22 mouse cellular contexts compared by ENCODE assay signal in genomic region chr5:142489955-142490707, GRCm38 (mm10). TPM values are rescaled to one million over a fixed set of nuclear protein-coding genes. Genes with fewer than 3 reads are reported as not detected.
"Had no signal": no experiment of that assay in that cellular context is flagged by ENCODE, and none has a peak within 500 bp of the region (broad histone marks: within the 10 kb centered on the region; RNA-seq: fewer than 3 reads in every experiment).

No protein-coding gene starts in this region.

- DNase-seq: lung, adult 2 months; lung, postnatal 14 days; lung, postnatal 36 days; midbrain, embryonic 14.5 days; right cerebral cortex, postnatal 14 days; thymus, adult 2 months; thymus, postnatal 25 days; thymus, postnatal 4 days had no signal

- H3K27ac ChIP-seq: lung, embryonic 15.5 days; macrophage; neural tube, embryonic 13.5 days; neural tube, embryonic 15.5 days; stomach, embryonic 15.5 days; stomach, postnatal 0 days had no signal

- H3K4me1 ChIP-seq: lung, embryonic 15.5 days; neural tube, embryonic 15.5 days; stomach, embryonic 15.5 days had no signal

- H3K36me3 ChIP-seq: lung, embryonic 15.5 days; stomach, embryonic 15.5 days had no signal

- H3K4me2 ChIP-seq: lung, embryonic 15.5 days; midbrain, embryonic 11.5 days; neural tube, embryonic 13.5 days; neural tube, embryonic 15.5 days; stomach, embryonic 15.5 days had no signal

- ATAC-seq: lung, postnatal 0 days; midbrain, embryonic 16.5 days had no signal

- H3K27me3 ChIP-seq: lung, embryonic 15.5 days; neural tube, embryonic 13.5 days; neural tube, embryonic 15.5 days; stomach, embryonic 15.5 days had no signal

- H3K4me3 ChIP-seq: lung, embryonic 15.5 days; megakaryocyte, embryonic 14.5 days; myocyte; neural tube, embryonic 13.5 days; neural tube, embryonic 15.5 days; stomach, embryonic 15.5 days had no signal

- H3K9ac ChIP-seq: lung, embryonic 15.5 days; neural tube, embryonic 13.5 days; neural tube, embryonic 15.5 days; stomach, embryonic 15.5 days had no signal

- H3K9me3 ChIP-seq: lung, embryonic 15.5 days; megakaryocyte, embryonic 14.5 days; neural tube, embryonic 13.5 days; neural tube, embryonic 15.5 days; stomach, embryonic 15.5 days had no signal

RNA-seq across cellular contexts. Expression of gene Papolb, which starts 39.7 kb away (rescaled TPM):
- total RNA-seq: megakaryocyte progenitor cell, adult 5-6 weeks had no signal
- polyA plus RNA-seq: liver, embryonic 16.5 days; macrophage; spleen, adult 2 months; stomach, postnatal 0 days had no signal
